Mouse (Mus musculus) bone marrow, adult 2 months (tissue): ENCODE measurements around the gene Vezt. TPM values are rescaled to one million over a fixed set of nuclear protein-coding genes. Genes with fewer than 3 reads are reported as not detected.

ENCODE experiments used
- H3K27ac ChIP-seq: fragments of 200-500 bp; 2 replicates; pipeline ENCODE4 v1.5.1; 2012; ENCODE audit warnings: low read depth, mild to moderate bottlenecking, control low read depth, inconsistent platforms, low read length; ENCODE audit not compliant: control insufficient read depth, poor library complexity, insufficient read depth
- H3K4me1 ChIP-seq: fragments of 200-500 bp; 2 replicates; pipeline ENCODE4 v1.6.1; 2011; ENCODE audit warnings: low read length; ENCODE audit not compliant: control insufficient read depth, insufficient read depth
- H3K4me3 ChIP-seq: fragments of 200-500 bp; replicated peaks from 2 replicates; pipeline ENCODE3; 2011; ENCODE audit warnings: mild to moderate bottlenecking, low read depth, low read length, control low read depth; ENCODE audit not compliant: control insufficient read depth
- CTCF ChIP-seq: fragments of 200-500 bp; IDR thresholded peaks from 2 replicates; pipeline ENCODE4 v1.5.1; 2011; ENCODE audit warnings: low read length, control low read depth; ENCODE audit not compliant: control insufficient read depth, insufficient read depth
- POLR2A ChIP-seq: fragments of 200-500 bp; IDR thresholded peaks from 2 replicates; pipeline ENCODE4 v1.6.1; 2011; ENCODE audit warnings: low read depth, mild to moderate bottlenecking, control low read depth, low read length, borderline replicate concordance; ENCODE audit not compliant: control insufficient read depth
- WGBS: fragments of 180-500 bp; shearing (Covaris S2); methylation state at CpG from one replicate; pipeline ENCODE4 v1.1.7; 2018; 5-methylcytosine and 5-hydroxymethylcytosine counted together
- polyA plus RNA-seq: library from polyadenylated mRNA; stranded (reverse); fragments of >200 nt; gene quantifications from 2 replicates; pipeline ENCODE4 v1.2.4, GENCODE M21; 2011; ENCODE audit warnings: low replicate concordance; ENCODE audit not compliant: missing spikeins, insufficient read depth, insufficient read length

The Vezt gene
- polyA plus RNA-seq, 1 experiment = 7.9 TPM

- Histone ChIP-seq H3K27ac (no peak overlapping the region), H3K4me1 (no peaks in the 10 kb centered on the region), H3K4me3 (no peak overlapping the region)
- TF ChIP-seq CTCF (no peak), POLR2A (no peak)
- 80% methylated on average over 2 of the region's 2 CpGs for WGBS
These were observed 24.6 kb downstream of the Vezt start for GRCm38 (mm10) chr10:94011024-94011423.

DNA sequence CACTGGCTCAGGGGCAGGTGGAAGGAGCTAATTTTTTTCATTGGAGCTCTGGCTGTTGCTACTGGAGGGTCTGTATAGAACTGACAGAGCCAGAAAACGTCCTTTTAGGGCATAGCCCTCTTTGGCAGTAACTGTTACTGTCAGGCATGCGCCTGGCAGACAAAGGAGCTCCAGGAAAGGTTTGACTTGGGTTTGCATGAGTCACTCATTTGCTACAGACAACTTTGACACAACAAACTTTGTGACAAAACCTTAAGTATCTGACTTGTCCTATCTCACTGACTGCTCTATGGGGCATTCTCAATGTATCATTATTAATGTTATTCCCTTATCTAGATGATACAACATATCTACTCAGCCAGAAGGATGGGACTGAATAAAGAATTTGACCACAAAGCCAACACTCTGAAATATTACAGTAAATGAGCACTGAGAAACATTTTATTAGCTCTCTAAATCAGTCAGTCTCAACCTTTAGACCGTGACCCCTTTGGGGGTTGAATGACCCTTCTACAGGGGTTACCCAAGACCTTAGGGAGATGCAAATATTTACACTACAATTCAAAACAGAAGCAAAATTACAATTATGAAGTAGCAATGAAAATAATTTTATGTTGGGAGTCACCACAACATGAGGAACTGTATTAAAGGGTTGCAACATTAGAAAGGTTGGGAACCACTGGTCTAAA is 25.5 kb downstream of the Vezt start:
- no peak overlapping the region for H3K4me3 ChIP-seq
- no peaks in the 10 kb centered on the region for H3K4me1 ChIP-seq
- TF ChIP-seq CTCF = no peak
- TF ChIP-seq POLR2A = no peak
- WGBS = 72% methylated on average over 3 of the region's 3 CpGs
- H3K27ac ChIP-seq = no peak overlapping the region

GRCm38 (mm10) chr10:94008356-94008755 is 27.3 kb downstream of the Vezt start:
- no peaks in the 10 kb centered on the region for H3K4me1 ChIP-seq
- H3K27ac ChIP-seq = no peak overlapping the region
- WGBS = 88% methylated on average over 2 of the region's 2 CpGs
- no peak for TF ChIP-seq POLR2A
- H3K4me3 ChIP-seq = no peak overlapping the region

DNA sequence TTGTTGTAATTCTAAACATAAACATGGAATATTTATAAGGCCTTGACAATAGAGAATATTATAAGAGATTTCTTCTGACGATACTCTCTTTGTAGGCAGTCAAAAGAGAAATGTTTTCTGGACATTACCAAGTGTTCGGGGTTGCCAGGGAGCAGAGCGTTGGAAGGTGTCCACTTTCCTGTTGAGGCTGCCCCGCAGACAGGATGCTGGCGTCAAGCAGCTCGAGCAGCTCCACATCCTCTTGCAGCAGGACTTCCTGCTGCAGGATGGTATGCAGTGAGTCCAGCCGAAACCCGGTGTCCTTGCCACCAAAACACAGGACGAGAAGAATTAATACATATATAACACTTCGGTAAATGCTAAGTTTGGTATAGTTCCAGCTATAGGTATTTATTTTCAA is 35.4 kb downstream of the Vezt start:
- H3K4me1 ChIP-seq = no peaks in the 10 kb centered on the region; the same call in 1 of the 2 replicates
- no peak overlapping the region for H3K27ac ChIP-seq
- 27% methylated on average over 10 of the region's 10 CpGs for WGBS

GRCm38 (mm10) chr10:93999357-93999756 is 36.3 kb downstream of the Vezt start:
- Histone ChIP-seq H3K27ac (no peak overlapping the region), H3K4me3 (no peak overlapping the region), H3K4me1 (no peaks in the 10 kb centered on the region; the same call in 1 of the 2 replicates)
- 60% methylated on average over 1 of the region's 1 CpGs for WGBS
- TF ChIP-seq POLR2A = no peak
- no peak for TF ChIP-seq CTCF

More for the DNA sequence above, 35.4 kb downstream of the Vezt start:
- TF ChIP-seq CTCF (no peak), POLR2A (no peak)
- H3K4me3 ChIP-seq = no peak overlapping the region

DNA sequence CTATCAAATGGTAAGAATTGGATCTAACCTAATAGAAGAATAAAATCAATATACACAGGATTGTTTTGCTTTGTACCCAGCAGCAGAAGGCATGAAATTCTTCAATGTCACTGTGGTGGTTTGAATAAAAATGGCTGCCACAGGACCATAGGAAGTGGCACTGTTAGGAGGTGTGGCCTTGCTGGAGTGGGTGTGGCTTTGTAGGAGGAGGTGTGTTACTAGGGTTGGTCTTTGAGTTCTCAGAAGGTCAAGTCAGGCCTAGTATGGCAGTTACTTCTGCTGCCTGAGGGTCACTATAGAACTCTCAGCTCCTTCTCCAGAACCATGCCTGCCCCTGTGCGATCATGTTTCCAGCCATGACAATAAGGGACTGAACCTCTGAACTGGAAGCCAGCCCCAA is 40.5 kb downstream of the Vezt start:
- Histone ChIP-seq H3K27ac (no peak overlapping the region), H3K4me1 (no peaks in the 10 kb centered on the region; the same call in 1 of the 2 replicates), H3K4me3 (no peak overlapping the region)
- WGBS = 93% methylated on average over 1 of the region's 1 CpGs
- TF ChIP-seq POLR2A = no peak
- TF ChIP-seq CTCF = no peak

DNA sequence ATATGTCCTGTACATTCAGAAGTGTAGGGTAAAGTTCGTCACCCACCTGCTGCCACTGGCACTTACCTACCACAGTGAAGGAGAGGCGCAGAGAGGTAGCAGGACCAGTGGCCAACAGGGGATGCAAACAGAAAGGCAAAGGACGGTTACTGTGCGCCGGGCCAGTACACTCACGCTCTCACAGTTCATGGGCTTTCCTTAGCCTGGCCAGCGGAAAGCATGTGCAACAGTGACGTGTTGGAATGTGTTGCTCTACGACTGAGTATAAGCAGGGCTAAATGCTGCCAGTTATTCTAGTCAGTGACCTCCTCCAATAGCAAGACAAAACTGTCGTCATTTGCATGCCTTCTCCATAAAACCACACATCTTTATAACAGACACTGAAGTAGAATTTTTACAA is 41.5 kb downstream of the Vezt start:
- H3K27ac ChIP-seq = no peak overlapping the region
- no peak for TF ChIP-seq CTCF
- TF ChIP-seq POLR2A = no peak
- H3K4me3 ChIP-seq = no peak overlapping the region
- 92% methylated on average over 10 of the region's 10 CpGs for WGBS
- no peaks in the 10 kb centered on the region; the same call in 1 of the 2 replicates for H3K4me1 ChIP-seq

DNA sequence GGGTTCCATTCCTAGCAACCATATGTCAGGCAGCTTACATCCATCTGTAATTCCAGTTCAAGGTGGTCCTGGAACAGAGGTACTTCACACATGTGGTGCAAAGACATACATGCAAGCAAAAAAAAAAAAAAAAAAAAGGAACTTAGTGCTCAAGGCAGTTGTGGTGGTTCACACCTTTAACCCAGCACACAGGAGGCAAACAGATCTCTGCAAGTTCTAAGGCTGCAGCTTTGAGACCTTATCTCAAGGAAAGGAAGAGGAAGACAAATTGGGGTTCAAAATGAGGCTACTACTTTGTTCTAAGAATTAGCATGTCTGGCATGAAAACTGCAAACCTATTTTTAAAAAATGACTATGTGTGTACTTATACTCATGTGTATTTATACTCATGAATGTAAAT is 50.3 kb downstream of the Vezt start:
- no peaks in the 10 kb centered on the region for H3K4me1 ChIP-seq
- no peak for TF ChIP-seq CTCF
- TF ChIP-seq POLR2A = no peak
- no peak overlapping the region for H3K4me3 ChIP-seq
- no peak overlapping the region for H3K27ac ChIP-seq

DNA sequence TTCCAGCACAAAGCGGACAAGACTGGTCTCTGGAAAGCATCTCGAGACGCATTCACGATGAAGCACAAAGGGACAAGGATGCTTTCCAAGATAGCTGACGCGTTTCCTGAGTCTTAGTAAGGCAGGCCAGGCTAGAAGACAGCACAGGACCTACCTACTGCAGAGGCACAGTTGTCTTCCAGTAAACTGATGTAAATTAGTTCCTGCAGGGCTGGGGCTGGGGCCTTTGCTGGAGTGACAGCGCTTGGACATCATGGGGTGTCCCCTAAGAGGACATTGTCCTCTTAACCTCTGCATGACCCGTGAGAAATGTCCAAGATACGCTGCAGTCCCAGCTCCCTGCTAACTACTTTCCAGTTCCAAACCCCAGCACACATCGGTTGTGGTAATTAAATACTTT is 66.3 kb downstream of the Vezt start:
- Histone ChIP-seq H3K4me3 (no peak overlapping the region), H3K27ac (no peak overlapping the region), H3K4me1 (no peaks in the 10 kb centered on the region)
- 87% methylated on average over 10 of the region's 10 CpGs for WGBS
- TF ChIP-seq CTCF = no peak
- TF ChIP-seq POLR2A = no peak
